Mouse (Mus musculus) left cerebral cortex, postnatal 4 days (tissue): ENCODE measurements around the gene Rnf40. TPM values are rescaled to one million over a fixed set of nuclear protein-coding genes. Genes with fewer than 3 reads are reported as not detected.

Experiments
- DNase-seq: peaks from one replicate; pipeline ENCODE4 v3.0.0-alpha.2; 2022
- intact Hi-C: fragments of 180-260 bp; cut with DNase I; formaldehyde crosslinking; loops from one replicate; pipeline ENCODE4 v1.15.1; 2025
- total RNA-seq, 2 experiments: library from RNA; stranded (reverse); gene quantifications; 2 replicates each; pipeline ENCODE4 v1.2.3; 2021

Rnf40 gene
- total RNA-seq, 2 experiments from 2014 or later: 75.1 to 82.6 TPM

DNA sequence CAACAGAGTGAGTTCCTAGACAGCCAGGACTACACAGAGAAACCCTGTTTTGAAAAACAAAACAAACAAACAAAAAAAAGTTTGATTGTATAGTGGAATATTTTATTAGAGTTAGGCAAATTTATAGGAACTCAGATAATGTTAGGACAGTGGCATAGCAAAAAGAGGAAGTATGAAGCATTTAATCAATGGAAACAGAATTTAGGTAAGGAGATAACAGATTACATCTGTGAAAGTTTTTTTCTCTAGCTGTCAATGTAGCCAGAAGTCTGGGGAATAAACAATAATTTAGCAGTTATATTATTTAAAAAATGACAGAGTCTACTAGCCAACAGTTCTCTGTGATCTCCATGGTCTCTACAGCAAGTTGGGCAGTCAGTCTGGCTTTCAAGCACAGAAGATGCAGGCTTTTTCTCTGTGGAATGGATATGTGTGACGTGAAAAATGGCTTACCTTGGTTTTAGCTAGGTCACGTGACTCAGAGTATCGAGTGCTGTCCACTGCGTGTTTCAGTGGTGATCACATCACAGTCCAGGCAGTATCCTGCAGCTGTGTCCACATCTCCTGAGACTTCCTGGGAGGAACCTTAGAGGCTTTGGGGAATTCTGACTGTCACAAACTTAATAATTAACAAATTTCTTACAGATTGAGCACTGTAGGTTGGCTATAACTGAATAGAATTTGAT is 60.1 kb downstream of the Rnf40 start:
- no peak for DNase-seq

GRCm38 (mm10) chr7:127649206-127649605 is 60.6 kb downstream of the Rnf40 start:
- intact Hi-C loops: no loop called here
- DNase-seq: no peak

More for the DNA sequence above, 60.1 kb downstream of the Rnf40 start:
- intact Hi-C loops: no loop called here

- intact Hi-C loops: no loop called here
- DNase-seq: no peak
These were observed 63.1 kb downstream of the Rnf40 start for GRCm38 (mm10) chr7:127651624-127652023.

GRCm38 (mm10) chr7:127652050-127652449 is 63.5 kb downstream of the Rnf40 start:
- intact Hi-C loops: no loop called here
- no peak for DNase-seq

DNA sequence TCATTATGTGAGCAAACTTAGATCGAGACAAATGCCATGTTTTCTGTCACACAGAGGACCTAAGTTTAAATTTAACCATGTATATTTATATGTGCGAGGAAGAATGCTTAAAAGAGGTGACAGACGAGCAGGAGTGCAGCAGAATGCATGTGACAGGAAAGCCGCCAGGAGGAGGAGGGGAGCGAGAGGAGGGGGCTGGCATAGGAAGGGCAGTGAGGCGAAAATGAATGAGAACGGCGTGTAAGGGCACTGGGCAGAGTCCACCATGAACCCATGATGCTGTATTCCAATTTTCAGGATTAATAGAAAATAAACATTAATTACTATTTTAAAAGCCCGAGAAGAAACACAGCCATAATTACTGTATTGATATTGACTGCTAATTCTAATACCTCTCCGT is 65.8 kb downstream of the Rnf40 start:
- intact Hi-C loops: no loop called here
- DNase-seq: no peak

Other genes with a start within 250 kb of the Rnf40 start
- gene Zfp768, start 243.2 kb upstream of the Rnf40 start, total RNA-seq: 10 to 100 TPM; 20.3 to 22.0 TPM
- gene Zfp747, start 212.7 kb upstream of the Rnf40 start, total RNA-seq: 1 to 10 TPM; 7.9 to 8.9 TPM
- 1 to 10 TPM; 2.8 to 3.0 TPM for gene 9130019O22Rik, start 201.6 kb upstream of the Rnf40 start, total RNA-seq
- 1 to 10 TPM; 4.6 to 7.6 TPM for gene E430018J23Rik, start 195.1 kb upstream of the Rnf40 start, total RNA-seq
- gene Zfp764, start 181.9 kb upstream of the Rnf40 start, total RNA-seq: 1 to 10 TPM; 4.3 to 4.4 TPM
- gene Zfp688, start 166.7 kb upstream of the Rnf40 start, total RNA-seq: 10 to 100 TPM; 11.3 to 12.6 TPM
- gene Zfp689, start 139.6 kb upstream of the Rnf40 start, total RNA-seq: 1 to 10 TPM; 9.5 to 9.7 TPM
- 10 to 100 TPM; 35.4 to 35.6 TPM for gene Prr14, start 129.2 kb upstream of the Rnf40 start, total RNA-seq
- gene Fbrs, start 109.6 kb upstream of the Rnf40 start, total RNA-seq: 10 to 100 TPM; 70.8 to 71.2 TPM
- gene Srcap, start 76.8 kb upstream of the Rnf40 start, total RNA-seq: 100 to 1,000 TPM; 113 to 128 TPM
- 10 to 100 TPM; 14.5 to 14.6 TPM for gene Gm42715, start 69.2 kb upstream of the Rnf40 start, total RNA-seq
- gene Tmem265, start 27.4 kb upstream of the Rnf40 start, total RNA-seq: 1 to 10 TPM; 6.9 to 9.3 TPM
- gene Phkg2, start 15.4 kb upstream of the Rnf40 start, total RNA-seq: 10 to 100 TPM; 69.5 to 70.1 TPM
- gene Ccdc189, start 172 bp upstream of the Rnf40 start, total RNA-seq: 1 to 10 TPM; 7.0 to 7.8 TPM
- gene Zfp629, start 27.0 kb downstream of the Rnf40 start, total RNA-seq: 10 to 100 TPM; 31.5 to 33.4 TPM
- 10 to 100 TPM; 87.2 to 94.3 TPM for gene Bcl7c, start 120.2 kb downstream of the Rnf40 start, total RNA-seq
- gene Ctf1, start 124.0 kb downstream of the Rnf40 start, total RNA-seq: 1 to 10 TPM; 5.3 to 6.5 TPM
- gene Ctf2, start 143.4 kb downstream of the Rnf40 start, total RNA-seq: not detected
- 100 to 1,000 TPM; 143 to 148 TPM for gene Fbxl19, start 155.8 kb downstream of the Rnf40 start, total RNA-seq
- gene Orai3, start 181.0 kb downstream of the Rnf40 start, total RNA-seq: 10 to 100 TPM; 14.2 to 15.1 TPM
- gene Setd1a, start 187.9 kb downstream of the Rnf40 start, total RNA-seq: 10 to 100 TPM; 46.2 to 47.4 TPM
- 1 to 10 TPM; 2.2 to 3.1 TPM for gene Gm49388, start 196.8 kb downstream of the Rnf40 start, total RNA-seq
- gene Hsd3b7, start 211.8 kb downstream of the Rnf40 start, total RNA-seq: 1 to 10 TPM; 3.3 to 5.8 TPM
- gene Stx4a, start 235.5 kb downstream of the Rnf40 start, total RNA-seq: 10 to 100 TPM; 34.5 to 40.0 TPM
- gene Stx1b, start 235.8 kb downstream of the Rnf40 start, total RNA-seq: 100 to 1,000 TPM; 193 to 215 TPM